Mouse (Mus musculus) small intestine, adult 2 months (tissue): ENCODE results near the gene Orc6. TPM values are rescaled to one million over a fixed set of nuclear protein-coding genes. Genes with fewer than 3 reads are reported as not detected.

Experiments used
- H3K27ac ChIP-seq: fragments of 200-500 bp; 2 replicates; pipeline ENCODE4 v1.5.1; 2012; ENCODE audit warnings: low read depth, low read length, control low read depth, inconsistent platforms; ENCODE audit not compliant: insufficient read depth
- H3K27me3 ChIP-seq: fragments of 200-500 bp; 2 replicates; pipeline ENCODE4 v1.6.1; 2012; ENCODE audit warnings: mild to moderate bottlenecking, moderate library complexity, low read length, inconsistent platforms; ENCODE audit not compliant: control insufficient read depth, insufficient read depth
- H3K36me3 ChIP-seq: fragments of 200-500 bp; 2 replicates; pipeline ENCODE4 v1.6.1; 2012; ENCODE audit warnings: mild to moderate bottlenecking, low read length, control low read depth, inconsistent platforms; ENCODE audit not compliant: control insufficient read depth, insufficient read depth
- H3K4me1 ChIP-seq: fragments of 200-500 bp; 2 replicates; pipeline ENCODE4 v1.6.1; 2012; ENCODE audit warnings: low read length, inconsistent platforms, mixed read lengths; ENCODE audit not compliant: control insufficient read depth, insufficient read depth, insufficient read length
- H3K4me3 ChIP-seq: fragments of 200-500 bp; 2 replicates; pipeline ENCODE4 v1.5.1; 2012; ENCODE audit warnings: low read depth, mild to moderate bottlenecking, control low read depth, inconsistent platforms, low read length, moderate library complexity
- CTCF ChIP-seq: fragments of 200-500 bp; IDR thresholded peaks from 2 replicates; pipeline ENCODE4 v1.5.1; 2012; ENCODE audit warnings: low read depth, mild to moderate bottlenecking, control low read depth, inconsistent platforms, low read length, moderate library complexity, mixed read lengths; ENCODE audit not compliant: insufficient replicate concordance, insufficient read length; ENCODE audit errors: extremely low read depth
- POLR2A ChIP-seq: fragments of 200-500 bp; IDR thresholded peaks from 2 replicates; pipeline ENCODE4 v1.6.1; 2012; ENCODE audit warnings: low read depth, mild to moderate bottlenecking, control low read depth, inconsistent platforms, low read length, moderate library complexity
- WGBS: fragments of 180-500 bp; shearing (Covaris S2); methylation state at CpG from one replicate; pipeline ENCODE4 v1.1.7; 2018; 5-methylcytosine and 5-hydroxymethylcytosine counted together
- polyA plus RNA-seq: library from polyadenylated mRNA; depleted of rRNA; stranded (reverse); fragments of >200 nt; gene quantifications from 2 replicates; pipeline ENCODE4 v1.2.3, GENCODE M21; 2012; rRNA removed

The Orc6 gene
- polyA plus RNA-seq, 1 experiment, result 3.2 TPM

GRCm38 (mm10) chr8:85336211-85336933 lies 36.9 kb downstream of the Orc6 start:
- TF ChIP-seq POLR2A (no peak), CTCF (no peak)
- H3K36me3 ChIP-seq, result no peaks in the 10 kb centered on the region
- WGBS, result 27% methylated on average over 6 of the region's 6 CpGs
- no peak overlapping the region for H3K27ac ChIP-seq
- H3K27me3 ChIP-seq, result no peaks in the 10 kb centered on the region
- no peak overlapping the region for H3K4me3 ChIP-seq
- H3K4me1 ChIP-seq, result peaks cover 13% of the 10 kb centered on the region; the same call in 1 of the 2 replicates

- H3K36me3 ChIP-seq, result no peaks in the 10 kb centered on the region
- H3K4me1 ChIP-seq, result peaks cover 10% of the 10 kb centered on the region; the same call in 1 of the 2 replicates
- TF ChIP-seq CTCF (no peak), POLR2A (no peak)
- WGBS, result 34% methylated on average over 4 of the region's 4 CpGs
- H3K27ac ChIP-seq, result no peak overlapping the region
- H3K4me3 ChIP-seq, result no peak overlapping the region
- H3K27me3 ChIP-seq, result no peaks in the 10 kb centered on the region
Measured at GRCm38 (mm10) chr8:85337681-85338080, 38.2 kb downstream of the Orc6 start.

- Histone ChIP-seq H3K27ac (no peak overlapping the region), H3K4me3 (no peak overlapping the region), H3K27me3 (no peaks in the 10 kb centered on the region), H3K36me3 (no peaks in the 10 kb centered on the region), H3K4me1 (peaks cover 7% of the 10 kb centered on the region; the same call in 1 of the 2 replicates)
- no peak for TF ChIP-seq POLR2A
- no peak for TF ChIP-seq CTCF
- 54% methylated on average over 5 of the region's 5 CpGs for WGBS
Measured at GRCm38 (mm10) chr8:85339871-85340573, 40.6 kb downstream of the Orc6 start.

- 88% methylated on average over 4 of the region's 4 CpGs for WGBS
- H3K36me3 ChIP-seq, result no peaks in the 10 kb centered on the region
- no peaks in the 10 kb centered on the region for H3K4me1 ChIP-seq
- no peak for TF ChIP-seq CTCF
- no peak overlapping the region for H3K27ac ChIP-seq
- no peak overlapping the region for H3K4me3 ChIP-seq
- H3K27me3 ChIP-seq, result no peaks in the 10 kb centered on the region
Measured at GRCm38 (mm10) chr8:85353287-85353686, 53.9 kb downstream of the Orc6 start.

Other genes starting within 250 kb of the Orc6 start
- gene Fbxw9, start 239.6 kb upstream of the Orc6 start, polyA plus RNA-seq, result 36.4 and 52.5 TPM in 2 replicates
- gene Gm5741, start 231.7 kb upstream of the Orc6 start, polyA plus RNA-seq, result 1.4 TPM in 1 of 2 replicates, not detected in the other
- 34.8 and 47.2 TPM in 2 replicates for gene Dhps, start 227.9 kb upstream of the Orc6 start, polyA plus RNA-seq
- gene Wdr83os, start 218.9 kb upstream of the Orc6 start, polyA plus RNA-seq, result 66.0 and 79.1 TPM in 2 replicates
- 13.4 and 26.8 TPM in 2 replicates for gene Wdr83, start 218.3 kb upstream of the Orc6 start, polyA plus RNA-seq
- 28.8 and 38.1 TPM in 2 replicates for gene Man2b1, start 216.4 kb upstream of the Orc6 start, polyA plus RNA-seq
- 0.11 and 0.96 TPM in 2 replicates for gene Zfp791, start 176.5 kb upstream of the Orc6 start, polyA plus RNA-seq
- not detected in 2 replicates for gene Cks1brt, start 147.7 kb upstream of the Orc6 start, polyA plus RNA-seq
- gene Olfr371, start 73.6 kb upstream of the Orc6 start, polyA plus RNA-seq, result not detected in 2 replicates
- 2.2 and 3.4 TPM in 2 replicates for gene Vps35, start 170 bp downstream of the Orc6 start, polyA plus RNA-seq
- 0.05 TPM in 1 of 2 replicates, not detected in the other for gene Mylk3, start 86.7 kb downstream of the Orc6 start, polyA plus RNA-seq
- 0.72 and 1.3 TPM in 2 replicates for gene 4921524J17Rik, start 133.2 kb downstream of the Orc6 start, polyA plus RNA-seq
- gene Gpt2, start 192.9 kb downstream of the Orc6 start, polyA plus RNA-seq, result 11.3 and 15.0 TPM in 2 replicates